Mouse (Mus musculus) MEL (cell line): ENCODE data around the gene Ttc41.

Experiments
- CHD2 ChIP-seq: IDR thresholded peaks from 2 replicates; pipeline ENCODE4 v1.6.1; 2011; ENCODE audit warnings: low read length, improper control_type of control experiment
- CTCF ChIP-seq, 3 experiments: IDR thresholded peaks in 2 of 3; conservative IDR thresholded peaks in 1 of 3; 2 replicates each; pipeline ENCODE4 v1.5.1; 2011 to 2012; ENCODE audit warnings: low read length in 3 of 3, low read depth in 2 of 3, mild to moderate bottlenecking in 2 of 3, improper control_type of control experiment in 1 of 3, inconsistent platforms in 1 of 3, mixed read lengths in 1 of 3, moderate library complexity in 1 of 3; ENCODE audit not compliant: control insufficient read depth in 1 of 3, insufficient read depth in 1 of 3, poor library complexity in 1 of 3, severe bottlenecking in 1 of 3
- E2F4 ChIP-seq: IDR thresholded peaks from 2 replicates; pipeline ENCODE4 v1.6.1; 2011; ENCODE audit warnings: low read depth, low read length, improper control_type of control experiment, borderline replicate concordance
- ELF1 ChIP-seq: IDR thresholded peaks from 2 replicates; pipeline ENCODE4 v1.6.1; 2014; ENCODE audit warnings: low read depth, mild to moderate bottlenecking, inconsistent platforms, low read length, improper control_type of control experiment, moderate library complexity
- EP300 ChIP-seq, 2 experiments: IDR thresholded peaks; 2 replicates each; pipeline ENCODE4 v1.6.1; 2011; ENCODE audit warnings: improper control_type of control experiment in 2 of 2, low read length in 2 of 2, low read depth in 1 of 2, mild to moderate bottlenecking in 1 of 2
- ETS1 ChIP-seq: IDR thresholded peaks from 2 replicates; pipeline ENCODE4 v1.6.1; 2012; ENCODE audit warnings: low read depth, mild to moderate bottlenecking, inconsistent platforms, low read length, improper control_type of control experiment, moderate library complexity
- KAT2A ChIP-seq: conservative IDR thresholded peaks from 2 replicates; pipeline ENCODE4 v1.6.1; 2012; ENCODE audit warnings: low read depth, low read length, improper control_type of control experiment, inconsistent platforms
- MAZ ChIP-seq: IDR thresholded peaks from 2 replicates; pipeline ENCODE4 v1.6.1; 2012; ENCODE audit warnings: low read depth, mild to moderate bottlenecking, inconsistent platforms, low read length, improper control_type of control experiment
- POLR2A ChIP-seq, 2 experiments: IDR thresholded peaks; 2 replicates each; pipeline ENCODE4 v1.6.1; 2011 to 2012; ENCODE audit warnings: low read length in 2 of 2, mild to moderate bottlenecking in 2 of 2, control low read depth in 1 of 2, improper control_type of control experiment in 1 of 2, low read depth in 1 of 2, moderate library complexity in 1 of 2; ENCODE audit not compliant: control insufficient read depth in 1 of 2, insufficient read depth in 1 of 2, poor library complexity in 1 of 2
- RAD21 ChIP-seq: IDR thresholded peaks from 2 replicates; pipeline ENCODE4 v1.6.1; 2011; ENCODE audit warnings: mild to moderate bottlenecking, low read depth, low read length, improper control_type of control experiment
- RCOR1 ChIP-seq: IDR thresholded peaks from 2 replicates; pipeline ENCODE4 v1.6.1; 2012; ENCODE audit warnings: low read depth, mild to moderate bottlenecking, inconsistent platforms, low read length, improper control_type of control experiment
- TAL1 ChIP-seq: IDR thresholded peaks from 2 replicates; pipeline ENCODE4 v1.6.1; 2012; ENCODE audit warnings: mild to moderate bottlenecking, inconsistent platforms, low read length, moderate library complexity, mixed read lengths
- ZKSCAN1 ChIP-seq: IDR thresholded peaks from 2 replicates; pipeline ENCODE4 v1.6.1; 2012; ENCODE audit warnings: low read depth, mild to moderate bottlenecking, inconsistent platforms, low read length, improper control_type of control experiment, moderate library complexity
- ZMIZ1 ChIP-seq: IDR thresholded peaks from 2 replicates; pipeline ENCODE4 v1.6.1; 2012; ENCODE audit warnings: low read depth, mild to moderate bottlenecking, inconsistent platforms, low read length, improper control_type of control experiment, moderate library complexity

GRCm38 (mm10) chr10:86773360-86773759 is 67.7 kb downstream of the Ttc41 start:
- TF ChIP-seq TAL1 = peak; percentile 7; the same call in 1 of the 2 replicates
- no peak for TF ChIP-seq ZKSCAN1
- no peak for TF ChIP-seq RAD21
- no peak for TF ChIP-seq E2F4
- TF ChIP-seq CTCF (IDR thresholded peaks at IDR 0.05 in 2 of 3, conservative IDR thresholded peaks at IDR 0.05 in 1 of 3; ENCODE audit: control insufficient read depth in 1 of 3, insufficient read depth in 1 of 3, low read depth in 2 of 3, low read length in 3 of 3, poor library complexity in 1 of 3, severe bottlenecking in 1 of 3) = no peak
- no peak for TF ChIP-seq POLR2A (IDR thresholded peaks at IDR 0.05; ENCODE audit: control insufficient read depth in 1 of 2, insufficient read depth in 1 of 2, low read depth in 1 of 2, low read length in 2 of 2, poor library complexity in 1 of 2)
- peak; percentile 79 to 80; a peak in 3 of 4 replicates for TF ChIP-seq EP300 (IDR thresholded peaks at IDR 0.05; ENCODE audit: low read depth in 1 of 2, low read length in 2 of 2)
- TF ChIP-seq MAZ = no peak
- no peak for TF ChIP-seq CHD2
- no peak for TF ChIP-seq ELF1
- 0 out of 2 replicates have a peak, but pooled peaks have one; percentile 27 for TF ChIP-seq RCOR1
- no peak for TF ChIP-seq KAT2A
- TF ChIP-seq ETS1 = peak; percentile 46; the same call in 1 of the 2 replicates
- no peak for TF ChIP-seq ZMIZ1
